Mouse (Mus musculus) olfactory bulb, adult 2 months (tissue): Measurements from ENCODE around the gene 4931440F15Rik.

Experiments
- CTCF ChIP-seq: fragments of 200-500 bp; IDR thresholded peaks from 2 replicates; pipeline ENCODE4 v1.5.1; 2012; ENCODE audit warnings: low read depth, mild to moderate bottlenecking, low read length, moderate library complexity; ENCODE audit not compliant: insufficient read depth
- POLR2A ChIP-seq: fragments of 200-500 bp; IDR thresholded peaks from 2 replicates; pipeline ENCODE4 v1.6.1; 2012; ENCODE audit warnings: mild to moderate bottlenecking, low read depth, low read length, moderate library complexity; ENCODE audit not compliant: insufficient read depth

DNA sequence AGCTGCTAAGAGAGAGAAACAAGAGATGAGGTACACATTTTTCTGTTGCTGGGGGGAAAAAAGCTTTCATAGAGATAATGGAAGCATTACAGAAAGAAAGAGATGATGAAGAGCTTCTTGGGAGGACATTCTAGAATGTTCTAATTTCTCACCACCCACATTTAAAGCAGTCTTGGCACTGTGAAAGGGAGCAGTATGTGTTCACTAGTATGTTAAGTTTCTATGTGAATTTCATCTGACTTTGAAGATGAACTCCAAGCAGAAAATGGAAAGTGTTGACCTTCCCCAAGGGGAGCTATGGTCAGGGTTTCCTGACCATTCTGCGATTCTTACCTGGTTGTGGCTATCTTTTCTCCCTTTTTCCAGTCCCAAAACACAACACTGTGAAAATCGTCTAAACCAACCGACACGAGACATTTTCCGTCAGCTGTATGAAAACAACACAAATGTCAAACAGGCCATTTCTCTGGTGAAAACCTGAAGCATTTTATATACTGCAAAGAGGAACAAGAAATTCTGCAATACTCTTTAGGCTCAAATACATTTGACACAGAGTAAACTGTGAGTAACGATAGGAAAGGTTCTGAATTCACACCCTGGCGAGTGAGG, 16.4 kb downstream of the 4931440F15Rik start:
- TF ChIP-seq CTCF (no peak), POLR2A (no peak)
